Mouse (Mus musculus) layer of hippocampus, postnatal 14 days (tissue): ENCODE data around the gene Pard3. TPM values are rescaled to one million over a fixed set of nuclear protein-coding genes. Genes with fewer than 3 reads are reported as not detected.

Experiments used
- DNase-seq, 2 experiments: peaks; one replicate each; pipeline ENCODE4 v3.0.0; 2021 to 2022; ENCODE audit warnings: low spot score in 2 of 2, mixed read lengths in 1 of 2
- total RNA-seq, 2 experiments: library from RNA; stranded (reverse); gene quantifications; 2 replicates each; pipeline ENCODE4 v1.2.3; 2021

The Pard3 gene
- total RNA-seq, 2 experiments from 2014 or later, result 26.0 to 28.4 TPM

GRCm38 (mm10) chr8:127472204-127472603 is 408.5 kb downstream of the Pard3 start:
- DNase-seq, result no peak

- DNase-seq, result peak in 1 of 2 experiments; percentile 58
Measured at GRCm38 (mm10) chr8:127480003-127480402, 416.3 kb downstream of the Pard3 start.

GRCm38 (mm10) chr8:127485618-127486017 is 421.9 kb downstream of the Pard3 start:
- DNase-seq, result no peak

- DNase-seq, result peak in 1 of 2 experiments; percentile 62
Measured at GRCm38 (mm10) chr8:127491963-127492362, 428.3 kb downstream of the Pard3 start.

DNA sequence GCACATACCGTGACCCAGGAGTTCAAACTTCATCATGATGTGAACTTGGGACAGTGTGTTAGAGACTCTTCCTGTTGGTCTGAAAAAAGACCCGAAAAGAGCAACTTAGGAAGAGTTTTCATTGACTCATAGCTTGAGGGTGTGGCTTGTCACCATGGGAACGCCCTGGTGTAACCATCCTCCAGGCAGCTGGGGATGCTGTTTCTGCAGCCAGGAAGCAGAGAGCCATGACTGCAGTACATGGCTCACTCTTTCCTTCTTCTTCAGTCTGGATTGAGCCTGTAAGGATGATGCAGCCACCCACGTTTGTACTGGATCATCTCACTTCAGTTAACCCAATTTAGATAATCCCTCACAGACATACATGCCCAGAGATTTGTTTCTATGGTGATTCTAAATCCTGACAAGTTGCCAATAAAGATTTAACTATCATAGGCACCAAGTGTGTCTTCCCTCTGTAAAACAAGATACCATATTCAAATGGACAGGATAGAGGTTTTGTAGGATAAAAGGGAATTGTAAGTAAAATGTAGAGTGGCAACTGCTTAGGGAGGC is 431.6 kb downstream of the Pard3 start:
- DNase-seq, result no peak

- DNase-seq, result peak in 1 of 2 experiments; percentile 31
Measured at GRCm38 (mm10) chr8:127498997-127499719, 435.5 kb downstream of the Pard3 start.

GRCm38 (mm10) chr8:127499720-127500114 is 436.0 kb downstream of the Pard3 start:
- no peak for DNase-seq

GRCm38 (mm10) chr8:127500206-127500605 is 436.5 kb downstream of the Pard3 start:
- peak in 1 of 2 experiments; percentile 12 for DNase-seq

DNA sequence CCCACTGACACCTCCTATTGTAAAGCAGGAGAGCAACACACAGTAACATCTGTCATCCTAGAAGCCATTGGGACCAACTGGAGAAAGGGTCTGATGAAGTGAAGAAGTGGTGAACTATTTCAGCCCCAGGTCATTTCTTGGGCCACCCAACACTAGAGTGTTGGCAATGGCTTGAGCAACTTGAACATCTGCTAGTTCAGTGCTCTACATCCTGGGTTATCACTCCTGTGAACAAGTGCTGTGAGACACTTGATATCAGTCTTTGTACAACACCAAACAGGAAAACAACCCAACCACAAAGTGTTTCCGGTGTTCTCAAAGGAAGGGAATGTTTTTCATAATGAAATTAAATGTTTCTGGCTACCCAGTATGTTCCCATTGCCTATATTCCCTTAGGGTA is 438.1 kb downstream of the Pard3 start:
- no peak for DNase-seq

DNA sequence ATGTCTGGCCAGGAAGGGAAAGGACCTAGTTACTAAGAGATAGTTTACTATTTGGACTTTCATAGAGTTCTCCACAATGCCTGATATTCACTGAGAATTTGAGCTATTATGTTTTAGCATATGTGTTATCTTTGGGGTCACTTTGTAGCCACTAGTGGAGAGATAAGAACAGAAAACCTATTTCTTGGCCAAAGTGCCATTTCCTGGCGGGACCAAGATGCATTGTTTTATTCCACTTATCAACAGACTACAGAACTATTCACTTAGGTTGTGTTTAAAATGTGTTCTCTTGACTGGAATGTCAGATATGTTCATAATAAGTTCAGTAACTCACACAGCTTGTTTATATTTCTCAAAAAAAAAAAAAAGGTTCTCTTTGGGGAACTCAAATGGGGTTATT is 441.6 kb downstream of the Pard3 start:
- no peak for DNase-seq

GRCm38 (mm10) chr8:127506336-127506735 is 442.6 kb downstream of the Pard3 start:
- DNase-seq, result no peak

DNA sequence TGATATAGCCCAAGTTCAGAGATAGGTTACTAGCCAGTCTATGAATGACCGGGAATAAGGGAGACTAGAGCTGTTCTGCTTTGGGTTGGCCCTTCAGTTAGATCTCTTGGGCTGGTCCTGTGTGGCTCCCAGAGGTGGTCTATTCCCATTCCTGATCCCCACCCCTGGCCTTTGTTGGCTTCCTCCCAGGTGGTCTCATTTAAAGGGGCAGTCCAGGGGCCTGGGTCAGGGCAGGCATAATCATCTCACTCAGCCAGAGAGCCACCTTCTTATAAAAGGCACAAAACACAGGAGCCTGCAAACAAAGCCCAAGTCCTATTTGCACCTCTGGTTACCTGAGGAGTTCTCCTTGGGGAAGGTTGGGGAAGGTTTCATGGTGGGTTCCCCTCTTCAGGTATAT is 447.6 kb downstream of the Pard3 start:
- no peak for DNase-seq

DNA sequence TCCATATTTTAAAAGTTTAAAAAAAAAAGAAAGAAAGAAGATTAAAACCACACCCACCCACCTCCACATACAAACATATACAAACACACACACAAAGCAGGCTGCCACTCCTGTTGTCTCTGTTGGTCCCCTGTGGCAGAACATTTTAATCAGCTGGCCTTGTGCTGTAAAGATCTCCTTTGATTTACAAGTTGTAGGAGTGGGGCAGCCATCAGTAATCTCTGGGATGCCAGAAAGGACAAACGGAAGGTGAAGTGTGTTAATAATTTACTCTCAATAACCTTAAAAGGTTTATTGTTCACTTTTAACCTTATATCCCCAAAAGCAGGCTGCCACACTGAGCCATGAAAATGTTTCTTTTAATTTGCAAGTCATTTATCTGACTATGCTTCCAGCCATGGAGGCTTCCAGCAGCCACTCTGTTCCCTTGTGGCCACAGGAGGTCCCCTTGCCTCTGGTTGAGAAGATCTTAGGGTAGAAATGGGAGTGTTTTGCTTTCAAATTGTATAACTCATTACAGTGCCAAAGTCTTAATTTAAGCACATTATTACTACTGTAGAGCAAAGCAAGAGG is 448.4 kb downstream of the Pard3 start:
- no peak for DNase-seq

- no peak for DNase-seq
Measured at GRCm38 (mm10) chr8:127512580-127512979, 448.9 kb downstream of the Pard3 start.

DNA sequence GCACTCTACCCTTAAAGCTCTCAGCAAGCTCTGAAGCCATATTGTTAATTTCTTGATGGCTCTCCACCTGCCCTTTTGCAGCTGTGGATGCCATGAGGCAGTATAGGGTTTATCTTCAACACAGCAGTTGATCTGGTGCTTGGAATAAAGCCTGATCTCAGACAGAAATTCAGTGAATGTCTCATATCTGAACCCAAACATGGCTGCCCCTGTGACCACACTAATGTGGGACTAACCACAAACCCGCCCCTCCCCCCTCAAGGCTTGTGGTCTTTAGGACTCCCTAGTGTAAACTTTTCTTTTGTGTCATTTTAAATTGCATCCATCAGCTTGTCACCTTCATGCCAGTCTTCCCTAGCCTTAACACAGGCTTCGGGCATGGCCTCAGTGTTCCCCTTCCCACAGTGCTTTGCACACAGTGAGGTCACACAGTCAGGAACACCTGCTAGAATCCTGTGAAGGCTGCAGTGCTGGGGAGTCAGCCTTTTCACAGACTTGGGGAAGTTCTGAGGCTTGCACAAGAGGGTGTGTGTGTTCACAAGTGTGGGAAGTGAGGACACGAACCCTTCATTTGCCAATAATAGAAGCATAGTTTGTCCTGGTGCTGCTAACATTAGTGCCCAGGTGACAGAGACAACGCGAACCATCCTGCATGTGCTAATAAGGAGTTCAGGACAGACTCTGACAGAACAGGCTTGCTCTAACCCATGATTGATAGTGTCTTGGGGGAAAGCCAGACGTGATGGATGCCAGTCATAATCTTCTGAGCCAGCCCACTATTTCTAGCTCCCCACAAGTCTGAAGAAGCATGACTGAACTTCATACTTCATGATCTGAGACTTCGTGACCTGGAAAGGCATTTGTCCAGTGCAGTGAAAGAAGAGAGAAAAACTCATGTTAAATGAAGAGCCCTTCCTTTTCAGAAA is 451.4 kb downstream of the Pard3 start:
- no peak for DNase-seq

DNA sequence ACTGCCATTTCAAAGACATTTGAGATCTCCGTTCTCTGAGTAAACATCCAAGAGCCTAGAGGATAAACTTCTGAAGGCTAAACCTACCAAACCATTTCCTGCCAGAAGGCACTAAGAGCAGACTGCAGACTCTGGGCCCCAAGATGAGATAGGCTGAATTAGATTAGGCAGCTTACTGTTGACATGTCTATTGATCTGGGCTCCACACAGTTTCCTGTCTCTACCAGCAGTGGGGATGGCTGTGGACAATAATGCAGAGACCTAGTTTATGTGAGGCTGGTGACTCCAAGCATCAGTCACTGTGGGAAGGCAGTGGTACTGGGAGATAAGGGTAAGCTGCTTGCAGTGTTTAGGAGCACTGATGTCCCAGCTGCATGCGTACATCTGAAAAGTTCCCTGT is 452.4 kb downstream of the Pard3 start:
- no peak for DNase-seq

DNA sequence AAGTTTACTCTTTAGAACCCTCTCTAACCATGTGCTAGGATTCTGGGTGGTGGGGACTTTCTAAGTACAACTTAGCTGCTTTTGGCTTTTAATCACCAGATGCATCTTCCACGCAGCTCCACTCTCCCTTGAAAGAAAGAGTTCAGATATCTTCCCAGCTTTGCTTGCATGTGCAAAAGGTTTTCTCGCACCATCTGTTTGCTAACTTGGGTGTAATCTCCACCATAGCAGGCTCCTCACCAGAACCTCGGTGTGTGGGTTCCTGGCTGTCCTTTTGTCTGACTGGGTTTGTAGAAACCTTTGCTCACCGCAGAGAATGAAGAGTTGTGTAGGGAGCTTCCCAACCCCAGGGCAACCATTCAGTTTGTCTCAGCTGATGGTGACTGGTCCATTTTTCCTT is 462.0 kb downstream of the Pard3 start:
- no peak for DNase-seq

DNA sequence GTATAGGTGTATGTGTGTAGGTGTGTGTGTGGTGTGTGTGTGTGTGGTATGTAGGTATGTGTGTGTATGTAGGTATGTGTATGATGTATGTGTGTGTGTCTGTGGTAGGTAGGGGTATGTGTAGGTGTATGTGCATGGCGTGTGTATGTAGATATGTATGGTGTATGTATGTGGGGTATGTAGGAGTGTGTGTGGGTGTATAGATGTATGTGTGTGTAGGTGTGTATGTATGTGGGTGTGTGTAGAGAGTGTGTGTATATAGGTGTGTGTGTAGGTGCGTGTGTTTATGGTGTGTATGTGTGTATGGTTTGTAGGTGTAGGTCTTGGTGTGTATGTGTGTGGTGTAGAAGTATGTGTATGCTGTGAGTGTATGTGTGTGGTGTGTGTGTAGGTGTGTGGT is 464.6 kb downstream of the Pard3 start:
- DNase-seq, result no peak

- DNase-seq, result no peak
Measured at GRCm38 (mm10) chr8:127529746-127530145, 466.1 kb downstream of the Pard3 start.

- no peak for DNase-seq
Measured at GRCm38 (mm10) chr8:127531866-127532265, 468.2 kb downstream of the Pard3 start.

- DNase-seq, result peak; percentile 16 to 51
Measured at GRCm38 (mm10) chr8:127534789-127535188, 471.1 kb downstream of the Pard3 start.
